Mouse (Mus musculus) ES-Bruce4 (cell line): ENCODE results near the gene Tmem132b. TPM values are rescaled to one million over a fixed set of nuclear protein-coding genes. Genes with fewer than 3 reads are reported as not detected.

ENCODE experiments used
- H3K27ac ChIP-seq: 2 replicates; pipeline ENCODE4 v1.5.1; 2012; ENCODE audit warnings: low read length, inconsistent platforms; ENCODE audit not compliant: insufficient read depth
- H3K27me3 ChIP-seq: 2 replicates; pipeline ENCODE4 v1.6.1; 2012; ENCODE audit warnings: mild to moderate bottlenecking, low read length, inconsistent platforms; ENCODE audit not compliant: control insufficient read depth, poor library complexity, insufficient read depth, severe bottlenecking
- H3K36me3 ChIP-seq: 2 replicates; pipeline ENCODE4 v1.6.1; 2012; ENCODE audit warnings: inconsistent platforms, mild to moderate bottlenecking, low read length, moderate library complexity; ENCODE audit not compliant: control insufficient read depth, poor library complexity, insufficient read depth, severe bottlenecking
- H3K4me1 ChIP-seq: one replicate; pipeline ENCODE4 v1.8.1; 2011; ENCODE audit warnings: low read length; ENCODE audit not compliant: control insufficient read depth, insufficient read depth
- H3K4me3 ChIP-seq: 2 replicates; pipeline ENCODE4 v1.5.1; 2011; ENCODE audit warnings: low read depth, mild to moderate bottlenecking, low read length
- H3K9ac ChIP-seq: 2 replicates; pipeline ENCODE4 v1.6.1; 2012; ENCODE audit warnings: low read depth, mild to moderate bottlenecking, inconsistent platforms; ENCODE audit not compliant: poor library complexity, severe bottlenecking
- H3K9me3 ChIP-seq: replicated peaks from 2 replicates; pipeline ENCODE4 v1.6.1; 2012; ENCODE audit warnings: mild to moderate bottlenecking, low read length, inconsistent platforms; ENCODE audit not compliant: control insufficient read depth, poor library complexity, insufficient read depth, severe bottlenecking
- CTCF ChIP-seq: IDR thresholded peaks from one replicate; pipeline ENCODE4 v1.8.1; 2011; ENCODE audit warnings: low read depth, low read length
- EP300 ChIP-seq: IDR thresholded peaks from 2 replicates; pipeline ENCODE4 v1.6.1; 2011; ENCODE audit warnings: low read depth, low read length; ENCODE audit not compliant: insufficient read depth
- POLR2A ChIP-seq: IDR thresholded peaks from one replicate; pipeline ENCODE4 v1.8.1; 2011; ENCODE audit warnings: low read length; ENCODE audit not compliant: insufficient read depth
- polyA plus RNA-seq: library from polyadenylated mRNA; stranded (reverse); fragments of >200 nt; gene quantifications from 2 replicates; pipeline ENCODE4 v1.2.4, GENCODE M21; 2011; ENCODE audit warnings: low read depth; ENCODE audit not compliant: missing spikeins, insufficient read depth, insufficient read length

Tmem132b gene
- polyA plus RNA-seq, 1 experiment = 0.15 TPM

DNA sequence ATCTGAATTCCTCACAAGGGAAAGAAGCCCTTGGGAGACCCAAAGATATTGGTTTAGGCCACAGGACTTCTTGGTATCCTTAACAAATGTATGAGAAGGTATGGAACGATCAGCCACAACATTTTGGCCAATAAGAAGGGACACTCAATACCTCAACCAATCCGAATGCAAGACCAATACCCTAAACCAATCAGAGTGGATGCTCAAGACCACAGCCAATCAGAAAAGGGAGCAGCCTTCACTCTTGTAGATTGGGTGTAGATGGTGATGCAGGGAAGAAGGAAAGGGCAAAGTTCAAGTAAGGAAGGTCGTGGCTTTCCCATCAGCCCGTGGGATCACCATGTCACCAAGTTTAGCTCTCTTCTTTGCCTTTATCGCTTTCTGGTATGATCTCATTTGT lies 40.4 kb downstream of the Tmem132b start:
- no peak overlapping the region for H3K27ac ChIP-seq
- no peaks in the 10 kb centered on the region for H3K4me1 ChIP-seq
- H3K27me3 ChIP-seq = no peaks in the 10 kb centered on the region
- no peak overlapping the region for H3K9ac ChIP-seq
- no peaks in the 10 kb centered on the region for H3K9me3 ChIP-seq
- H3K4me3 ChIP-seq = no peak overlapping the region
- no peaks in the 10 kb centered on the region for H3K36me3 ChIP-seq
- no peak for TF ChIP-seq EP300
- no peak for TF ChIP-seq POLR2A
- no peak for TF ChIP-seq CTCF

DNA sequence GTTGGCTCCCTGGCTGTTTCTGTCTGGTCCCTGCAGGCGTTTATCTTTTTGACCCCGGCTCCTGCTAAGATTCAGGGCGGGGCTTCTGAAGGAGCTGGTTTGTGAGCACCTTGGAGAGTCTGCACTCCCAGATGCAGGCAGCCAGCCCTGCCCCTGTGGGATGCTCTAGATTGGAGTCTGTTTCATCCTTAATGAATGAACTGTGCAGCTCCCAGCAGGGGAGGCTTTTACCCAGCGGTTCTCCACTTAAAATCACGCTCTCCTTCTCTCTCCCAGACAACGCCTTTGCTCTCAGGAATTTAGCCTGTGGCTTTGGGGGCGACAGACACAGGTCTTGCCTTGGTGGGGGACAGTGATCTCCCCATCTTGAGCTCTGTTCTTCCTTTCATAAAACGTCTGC lies 43.3 kb downstream of the Tmem132b start:
- no peaks in the 10 kb centered on the region for H3K4me1 ChIP-seq
- H3K9me3 ChIP-seq = no peaks in the 10 kb centered on the region
- no peak overlapping the region for H3K9ac ChIP-seq
- no peaks in the 10 kb centered on the region for H3K36me3 ChIP-seq
- no peak for TF ChIP-seq EP300
- no peak for TF ChIP-seq CTCF
- no peak for TF ChIP-seq POLR2A
- no peak overlapping the region for H3K4me3 ChIP-seq
- no peaks in the 10 kb centered on the region for H3K27me3 ChIP-seq
- no peak overlapping the region for H3K27ac ChIP-seq

DNA sequence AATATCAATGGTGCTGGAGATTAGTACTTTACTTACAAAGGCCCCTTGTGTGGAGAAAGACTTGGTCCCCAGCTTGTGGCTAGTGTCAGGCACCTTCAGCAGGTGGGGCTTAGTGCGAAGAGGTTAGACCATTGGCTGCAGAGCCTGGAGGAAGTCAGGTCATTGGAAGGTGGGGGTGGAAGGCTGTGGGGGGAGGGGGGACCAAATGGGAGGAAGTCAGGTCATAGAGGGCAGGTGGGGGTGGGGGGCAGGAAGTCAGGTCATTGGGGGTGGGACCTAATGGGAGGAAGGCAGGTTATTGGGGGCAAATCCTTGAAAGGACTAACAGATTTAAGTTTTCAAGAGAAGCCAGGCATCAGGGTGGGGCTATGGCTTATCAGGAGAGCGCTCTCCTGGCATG lies 44.3 kb downstream of the Tmem132b start:
- Histone ChIP-seq H3K36me3 (no peaks in the 10 kb centered on the region), H3K9ac (no peak overlapping the region), H3K27me3 (no peaks in the 10 kb centered on the region), H3K4me3 (no peak overlapping the region), H3K9me3 (no peaks in the 10 kb centered on the region), H3K27ac (no peak overlapping the region), H3K4me1 (no peaks in the 10 kb centered on the region)
- TF ChIP-seq POLR2A = no peak
- 0 out of 2 replicates have a peak, but pooled peaks have one; percentile 8 for TF ChIP-seq EP300

DNA sequence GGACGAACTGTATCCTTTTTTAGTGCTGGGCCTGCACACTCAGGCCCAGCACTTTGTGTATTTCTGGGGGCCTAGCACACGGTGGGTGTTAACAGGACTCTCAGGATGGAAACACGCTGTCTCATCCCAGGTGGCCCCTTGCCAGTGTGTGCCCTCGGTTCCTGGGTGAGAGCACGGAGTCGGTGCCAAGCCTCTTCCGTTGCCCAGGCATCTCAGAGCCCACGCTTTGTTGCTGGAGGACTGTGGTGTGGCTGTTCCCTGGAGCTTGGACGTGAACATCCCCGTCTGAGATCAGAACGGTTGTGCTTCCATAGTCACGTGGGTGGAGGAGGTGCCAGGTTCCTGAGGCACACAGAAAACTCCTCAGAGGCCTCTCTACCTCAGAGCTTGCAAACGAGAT lies 47.1 kb downstream of the Tmem132b start:
- Histone ChIP-seq H3K36me3 (no peaks in the 10 kb centered on the region), H3K4me1 (no peaks in the 10 kb centered on the region), H3K9me3 (no peaks in the 10 kb centered on the region), H3K27ac (no peak overlapping the region), H3K27me3 (no peaks in the 10 kb centered on the region), H3K4me3 (no peak overlapping the region), H3K9ac (no peak overlapping the region)
- no peak for TF ChIP-seq POLR2A
- no peak for TF ChIP-seq CTCF
- TF ChIP-seq EP300 = no peak

DNA sequence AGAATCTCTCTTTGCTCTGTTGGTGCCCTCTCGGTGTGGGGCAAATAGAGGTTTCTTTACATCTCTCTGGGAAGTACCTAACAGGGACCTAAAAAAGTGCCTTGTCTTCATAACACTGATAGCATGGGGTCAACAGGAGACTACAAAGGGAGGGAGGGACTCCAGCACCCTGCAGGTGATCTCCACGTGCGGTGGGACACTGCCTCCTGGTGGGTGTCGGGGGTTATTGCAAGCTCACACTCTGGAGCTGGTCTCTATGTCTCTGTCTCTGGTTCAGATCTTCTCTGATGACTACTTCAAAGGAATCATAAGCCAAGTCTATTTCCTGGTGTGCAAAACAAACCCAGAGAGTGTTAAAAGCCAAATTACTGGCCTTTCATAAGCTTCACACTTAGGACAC lies 47.6 kb downstream of the Tmem132b start:
- TF ChIP-seq EP300 (no peak), CTCF (peak; percentile 98)
- H3K27ac ChIP-seq = no peak overlapping the region
- no peak overlapping the region for H3K9ac ChIP-seq
- H3K27me3 ChIP-seq = no peaks in the 10 kb centered on the region
- H3K4me3 ChIP-seq = no peak overlapping the region
- no peaks in the 10 kb centered on the region for H3K4me1 ChIP-seq
- no peaks in the 10 kb centered on the region for H3K9me3 ChIP-seq
- no peaks in the 10 kb centered on the region for H3K36me3 ChIP-seq

DNA sequence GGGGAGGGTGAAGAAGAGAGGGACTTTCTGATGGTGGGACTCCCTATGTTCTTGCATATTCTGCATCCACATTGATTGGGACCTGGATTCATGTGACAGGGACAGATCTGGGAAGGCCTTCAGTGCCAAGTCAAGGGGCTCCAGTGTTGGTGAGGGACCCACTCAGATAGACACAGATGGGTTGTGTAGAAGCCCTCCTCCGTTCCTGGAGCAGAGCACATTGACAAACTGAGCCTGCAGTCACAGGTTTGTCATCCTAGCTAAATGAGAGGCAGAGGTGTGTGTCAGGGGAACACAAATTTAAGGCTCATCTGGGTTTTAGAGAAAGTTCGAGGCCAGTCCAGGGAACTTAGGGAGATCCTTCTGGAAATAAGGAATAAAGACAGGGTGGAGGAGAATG lies 51.7 kb downstream of the Tmem132b start:
- Histone ChIP-seq H3K9me3 (no peaks in the 10 kb centered on the region), H3K27ac (no peak overlapping the region), H3K4me3 (no peak overlapping the region)

More for the DNA sequence above, 51.7 kb downstream of the Tmem132b start:
- H3K4me1 ChIP-seq = peaks cover 2% of the 10 kb centered on the region
- no peaks in the 10 kb centered on the region for H3K27me3 ChIP-seq
- no peaks in the 10 kb centered on the region for H3K36me3 ChIP-seq
- no peak overlapping the region for H3K9ac ChIP-seq
- TF ChIP-seq CTCF (no peak), POLR2A (no peak), EP300 (no peak)
